Mouse (Mus musculus) midbrain, embryonic 16.5 days (tissue): ENCODE data around the gene BC029722. TPM values are rescaled to one million over a fixed set of nuclear protein-coding genes. Genes with fewer than 3 reads are reported as not detected.

Source experiments
- ATAC-seq: fragments of 200-750 bp; cut with Nextera tagmentation; 2 replicates; pipeline ENCODE4 v1.8.0; 2017; ENCODE audit warnings: moderate TSS enrichment
- H3K27ac ChIP-seq: fragments of 300-500 bp; sonication (generic); 2 replicates; pipeline ENCODE4 v1.5.1; 2014; ENCODE audit warnings: mild to moderate bottlenecking, low read length, mixed read lengths
- H3K27me3 ChIP-seq: fragments of 300-500 bp; sonication (generic); 2 replicates; pipeline ENCODE4 v1.6.1; 2014; ENCODE audit warnings: low read depth, low read length, mixed read lengths; ENCODE audit not compliant: control insufficient read depth, insufficient read depth
- H3K36me3 ChIP-seq: fragments of 300-500 bp; sonication (generic); 2 replicates; pipeline ENCODE4 v1.6.1; 2014; ENCODE audit warnings: mild to moderate bottlenecking, low read length, moderate library complexity, mixed read lengths; ENCODE audit not compliant: control insufficient read depth, insufficient read depth
- H3K4me1 ChIP-seq: fragments of 300-500 bp; sonication (generic); 2 replicates; pipeline ENCODE4 v1.6.1; 2014; ENCODE audit warnings: mild to moderate bottlenecking, low read length, mixed read lengths; ENCODE audit not compliant: control insufficient read depth, insufficient read depth
- H3K4me2 ChIP-seq: fragments of 300-500 bp; sonication (generic); 2 replicates; pipeline ENCODE4 v1.6.1; 2014; ENCODE audit warnings: mild to moderate bottlenecking, low read length, mixed read lengths
- H3K4me3 ChIP-seq: fragments of 300-500 bp; sonication (generic); 2 replicates; pipeline ENCODE4 v1.5.1; 2014; ENCODE audit warnings: low read depth, mild to moderate bottlenecking, low read length, moderate library complexity, mixed read lengths
- H3K9ac ChIP-seq: fragments of 300-500 bp; sonication (generic); 2 replicates; pipeline ENCODE4 v1.6.1; 2014; ENCODE audit warnings: low read depth, low read length, mixed read lengths
- H3K9me3 ChIP-seq: fragments of 300-500 bp; sonication (generic); replicated peaks from 2 replicates; pipeline ENCODE4 v1.6.1; 2014; ENCODE audit warnings: mild to moderate bottlenecking, low read length, mixed read lengths; ENCODE audit not compliant: control insufficient read depth, poor library complexity, severe bottlenecking
- WGBS: fragments of 180-500 bp; shearing (Covaris S2); extraction: QIAGEN DNeasy Blood & Tissue Kit; methylation state at CpG from one replicate; pipeline ENCODE4 v1.1.7; 2014; 5-methylcytosine and 5-hydroxymethylcytosine counted together
- polyA plus RNA-seq: library from polyadenylated mRNA; unstranded; fragments of >200 nt; fragmentation: Nextera tagmentation; extraction: Ambion mirVana; gene quantifications from 2 replicates; pipeline ENCODE4 v1.2.1, GENCODE M21; 2015

Gene BC029722
- polyA plus RNA-seq, 1 experiment from 2014 or later, result 44.0 TPM

GRCm38 (mm10) chr2:155777688-155777985 lies 41.6 kb downstream of the BC029722 start:
- Histone ChIP-seq H3K36me3 (no peaks in the 10 kb centered on the region), H3K27me3 (peaks cover 9% of the 10 kb centered on the region), H3K27ac (no peak overlapping the region), H3K4me1 (peaks cover 32% of the 10 kb centered on the region), H3K9me3 (no peaks in the 10 kb centered on the region), H3K4me3 (no peak overlapping the region), H3K9ac (no peak overlapping the region), H3K4me2 (peak overlapping the region; percentile 76; the same call in 1 of the 2 replicates)
- ATAC-seq, result no peak
- 47% methylated on average over 4 of the region's 4 CpGs for WGBS

- WGBS, result 64% methylated on average over 10 of the region's 10 CpGs
- Histone ChIP-seq H3K9me3 (no peaks in the 10 kb centered on the region), H3K4me3 (peak overlapping the region; percentile 98), H3K36me3 (no peaks in the 10 kb centered on the region), H3K27ac (no peak overlapping the region), H3K4me2 (peak overlapping the region; percentile 76), H3K9ac (no peak overlapping the region), H3K4me1 (peaks cover 32% of the 10 kb centered on the region), H3K27me3 (peaks cover 9% of the 10 kb centered on the region)
- no peak for ATAC-seq
Measured at GRCm38 (mm10) chr2:155776824-155777687, 42.2 kb downstream of the BC029722 start.

- Histone ChIP-seq H3K4me1 (peaks cover 32% of the 10 kb centered on the region), H3K9me3 (no peaks in the 10 kb centered on the region), H3K36me3 (no peaks in the 10 kb centered on the region), H3K4me3 (peak overlapping the region; percentile 98), H3K4me2 (peak overlapping the region; percentile 76), H3K27me3 (peaks cover 9% of the 10 kb centered on the region), H3K9ac (peak overlapping the region; percentile 99), H3K27ac (peak overlapping the region; percentile 94)
- WGBS, result under 1% methylated on average over 36 of the region's 44 CpGs
- peak; percentile 82 for ATAC-seq
Measured at GRCm38 (mm10) chr2:155775685-155776263, 43.5 kb downstream of the BC029722 start.

GRCm38 (mm10) chr2:155774927-155775684 lies 44.1 kb downstream of the BC029722 start, which contains the start of gene Mmp24:
Mmp24 (plus strand) TSS chr2:155775342.
- H3K9ac ChIP-seq, result peak within 1 kb of the TSS; percentile 99
- no peaks in the 10 kb centered on the region for H3K36me3 ChIP-seq
- no peaks in the 10 kb centered on the region for H3K9me3 ChIP-seq
- peak within 1 kb of the TSS; percentile 94 for H3K27ac ChIP-seq
- H3K27me3 ChIP-seq, result peaks cover 9% of the 10 kb centered on the region
- H3K4me3 ChIP-seq, result peak within 1 kb of the TSS; percentile 98
- peak; percentile 36; the same call in 1 of the 2 replicates for ATAC-seq
- H3K4me1 ChIP-seq, result peaks cover 32% of the 10 kb centered on the region
- H3K4me2 ChIP-seq, result peak within 1 kb of the TSS; percentile 76
- WGBS, result 1% methylated on average over 40 of the region's 100 CpGs

- 0 out of 2 replicates have a peak, but pooled peaks have one; percentile 2 for ATAC-seq
- Histone ChIP-seq H3K4me3 (peak overlapping the region; percentile 98), H3K27me3 (peaks cover 9% of the 10 kb centered on the region), H3K9me3 (no peaks in the 10 kb centered on the region), H3K4me2 (peak overlapping the region; percentile 76), H3K36me3 (no peaks in the 10 kb centered on the region), H3K9ac (peak overlapping the region; percentile 99), H3K27ac (no peak overlapping the region), H3K4me1 (peaks cover 32% of the 10 kb centered on the region)
- WGBS, result 60% methylated on average over 11 of the region's 11 CpGs
Measured at GRCm38 (mm10) chr2:155774261-155774926, 44.8 kb downstream of the BC029722 start.

GRCm38 (mm10) chr2:155773664-155774063 lies 45.6 kb downstream of the BC029722 start:
- no peak for ATAC-seq
- 67% methylated on average over 4 of the region's 4 CpGs for WGBS
- H3K9me3 ChIP-seq, result no peaks in the 10 kb centered on the region

More at GRCm38 (mm10) chr2:155773664-155774063, 45.6 kb downstream of the BC029722 start:
- no peaks in the 10 kb centered on the region for H3K36me3 ChIP-seq
- peaks cover 9% of the 10 kb centered on the region for H3K27me3 ChIP-seq
- H3K4me1 ChIP-seq, result peaks cover 29% of the 10 kb centered on the region
- no peak overlapping the region for H3K4me3 ChIP-seq
- no peak overlapping the region for H3K4me2 ChIP-seq
- no peak overlapping the region for H3K27ac ChIP-seq
- no peak overlapping the region for H3K9ac ChIP-seq

Other genes with a start within 250 kb of the BC029722 start
- 13.6 and 15.1 TPM in 2 replicates for gene Gss, start 226.6 kb downstream of the BC029722 start, polyA plus RNA-seq
- gene Myh7b, start 208.2 kb downstream of the BC029722 start, polyA plus RNA-seq, result 0.80 and 1.0 TPM in 2 replicates
- gene Trpc4ap, start 127.0 kb downstream of the BC029722 start, polyA plus RNA-seq, result 152 and 157 TPM in 2 replicates
- 46.3 and 49.6 TPM in 2 replicates for gene Edem2, start 90.0 kb downstream of the BC029722 start, polyA plus RNA-seq
- not detected in 2 replicates for gene Gm17581, start 83.6 kb downstream of the BC029722 start, polyA plus RNA-seq
- gene Procr, start 68.3 kb downstream of the BC029722 start, polyA plus RNA-seq, result 2.4 and 2.8 TPM in 2 replicates
- gene Mmp24, start 44.1 kb downstream of the BC029722 start, polyA plus RNA-seq, result 16.4 and 16.7 TPM in 2 replicates
- gene Eif6, start 7.5 kb upstream of the BC029722 start, polyA plus RNA-seq, result 134 and 136 TPM in 2 replicates
- gene Fam83c, start 15.4 kb upstream of the BC029722 start, polyA plus RNA-seq, result 0.49 and 0.51 TPM in 2 replicates
- 63.3 and 66.8 TPM in 2 replicates for gene Uqcc1, start 110.9 kb upstream of the BC029722 start, polyA plus RNA-seq
- not detected in 2 replicates for gene Gm15557, start 121.3 kb upstream of the BC029722 start, polyA plus RNA-seq
- 0.95 and 1.8 TPM in 2 replicates for gene Gdf5, start 125.9 kb upstream of the BC029722 start, polyA plus RNA-seq
- gene Cep250, start 137.0 kb upstream of the BC029722 start, polyA plus RNA-seq, result 13.3 and 13.7 TPM in 2 replicates
- 1.2 and 1.3 TPM in 2 replicates for gene 6430550D23Rik, start 188.6 kb upstream of the BC029722 start, polyA plus RNA-seq
- gene Ergic3, start 188.6 kb upstream of the BC029722 start, polyA plus RNA-seq, result 407 and 448 TPM in 2 replicates
- gene Fer1l4, start 233.5 kb upstream of the BC029722 start, polyA plus RNA-seq, result 0.30 TPM in 1 of 2 replicates, not detected in the other
- gene Spag4, start 245.7 kb upstream of the BC029722 start, polyA plus RNA-seq, result 7.2 and 7.8 TPM in 2 replicates